Mouse (Mus musculus) lung, postnatal 0 days (tissue): ENCODE data around the gene Prrc2a. TPM values are rescaled to one million over a fixed set of nuclear protein-coding genes. Genes with fewer than 3 reads are reported as not detected.

ENCODE experiments used
- ATAC-seq: fragments of 200-750 bp; cut with Nextera tagmentation; 2 replicates; pipeline ENCODE4 v1.8.0; 2017; ENCODE audit warnings: moderate library complexity
- DNase-seq: peaks from one replicate; pipeline ENCODE4 v3.0.0-alpha.2; 2016; ENCODE audit warnings: low spot score
- H3K27ac ChIP-seq: fragments of 300-500 bp; sonication (generic); 2 replicates; pipeline ENCODE4 v1.5.1; 2014; ENCODE audit warnings: antibody characterized with exemption, mild to moderate bottlenecking, low read length, mixed read lengths
- H3K27me3 ChIP-seq: fragments of 300-500 bp; sonication (generic); replicated peaks from 2 replicates; pipeline ENCODE4 v1.6.1; 2014; ENCODE audit warnings: low read length, mixed read lengths; ENCODE audit not compliant: insufficient read depth
- H3K36me3 ChIP-seq: fragments of 300-500 bp; sonication (generic); 2 replicates; pipeline ENCODE4 v1.6.1; 2014; ENCODE audit warnings: low read length, mixed read lengths; ENCODE audit not compliant: insufficient read depth
- H3K4me1 ChIP-seq: fragments of 300-500 bp; sonication (generic); 2 replicates; pipeline ENCODE4 v1.6.1; 2014; ENCODE audit warnings: antibody characterized with exemption, low read depth, low read length, mixed read lengths; ENCODE audit not compliant: insufficient read depth
- H3K4me2 ChIP-seq: fragments of 300-500 bp; sonication (generic); replicated peaks from 2 replicates; pipeline ENCODE4 v1.6.1; 2014; ENCODE audit warnings: low read depth, mild to moderate bottlenecking, low read length, moderate library complexity, mixed read lengths
- H3K4me3 ChIP-seq: fragments of 300-500 bp; sonication (generic); 2 replicates; pipeline ENCODE4 v1.5.1; 2014; ENCODE audit warnings: low read depth, low read length
- H3K9ac ChIP-seq: fragments of 300-500 bp; sonication (generic); replicated peaks from 2 replicates; pipeline ENCODE4 v1.6.1; 2014; ENCODE audit warnings: low read depth, mild to moderate bottlenecking
- H3K9me3 ChIP-seq: fragments of 300-500 bp; sonication (generic); 2 replicates; pipeline ENCODE4 v1.6.1; 2016; ENCODE audit warnings: low read length, mixed read lengths
- CTCF ChIP-seq: IDR thresholded peaks from 2 replicates; pipeline ENCODE4 v1.5.1; 2016; ENCODE audit warnings: antibody characterized with exemption, mild to moderate bottlenecking
- EP300 ChIP-seq: IDR thresholded peaks from 2 replicates; pipeline ENCODE4 v1.6.1; 2016; ENCODE audit warnings: antibody characterized with exemption, mild to moderate bottlenecking, control low read depth
- WGBS: fragments of 180-500 bp; shearing (Covaris S2); extraction: QIAGEN DNeasy Blood & Tissue Kit; methylation state at CpG from one replicate; pipeline ENCODE4 v1.1.7; 2014; 5-methylcytosine and 5-hydroxymethylcytosine counted together
- polyA plus RNA-seq: library from polyadenylated mRNA; unstranded; fragments of >200 nt; fragmentation: Nextera tagmentation; extraction: Ambion mirVana; gene quantifications from 2 replicates; pipeline ENCODE4 v1.2.1, GENCODE M21; 2015

Gene Prrc2a
- polyA plus RNA-seq, 1 experiment from 2014 or later = 74.1 TPM

DNA sequence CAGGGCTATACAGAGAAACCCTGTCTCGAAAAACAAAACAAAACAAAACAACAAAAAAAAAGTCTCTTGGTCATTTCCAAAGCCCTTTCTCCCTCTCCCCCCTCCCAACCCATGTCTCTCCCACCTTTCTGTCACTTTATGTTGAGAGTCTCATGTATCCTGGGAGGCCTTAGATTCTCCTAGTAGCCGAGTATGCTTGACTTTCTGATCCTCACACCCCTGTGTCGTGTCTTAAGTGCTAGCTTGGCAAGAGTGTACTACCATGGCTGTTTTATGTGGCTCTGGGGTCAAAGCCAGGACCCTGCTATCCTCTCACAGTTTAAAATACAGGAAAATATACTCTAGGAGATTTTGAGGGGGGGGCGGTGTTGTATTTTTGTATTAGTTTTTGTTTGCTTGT is 22.6 kb upstream of the Prrc2a start:
- no peak overlapping the region for H3K27ac ChIP-seq
- no peak overlapping the region for H3K9ac ChIP-seq
- no peaks in the 10 kb centered on the region for H3K27me3 ChIP-seq
- no peak overlapping the region for H3K4me3 ChIP-seq
- ATAC-seq = no peak
- TF ChIP-seq CTCF = no peak
- TF ChIP-seq EP300 = no peak
- DNase-seq = no peak
- no peaks in the 10 kb centered on the region for H3K36me3 ChIP-seq
- no peak overlapping the region for H3K4me2 ChIP-seq
- H3K9me3 ChIP-seq = no peaks in the 10 kb centered on the region
- 55% methylated on average over 4 of the region's 4 CpGs for WGBS
- no peaks in the 10 kb centered on the region for H3K4me1 ChIP-seq

DNA sequence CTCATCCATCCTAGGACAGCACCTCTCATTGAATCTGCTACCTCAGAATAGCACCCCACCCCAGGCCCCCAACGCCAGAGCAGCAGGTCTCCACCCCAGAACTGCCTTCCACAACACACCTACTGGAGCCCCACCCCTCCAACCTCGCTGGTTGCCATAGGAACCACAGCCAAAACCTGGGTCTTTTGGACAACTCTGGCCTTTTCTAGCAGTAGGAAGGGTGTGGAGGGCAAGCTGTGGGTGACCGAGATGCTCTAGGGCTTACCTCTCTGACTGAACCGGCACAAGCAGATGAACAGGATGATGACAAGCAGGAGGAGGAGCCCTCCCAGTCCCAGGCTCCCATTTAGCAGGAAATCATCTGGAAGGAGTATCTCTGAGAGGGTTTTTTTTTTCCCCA is 22.0 kb upstream of the Prrc2a start:
- Histone ChIP-seq H3K4me3 (peak overlapping the region; percentile 49), H3K4me2 (peak overlapping the region; percentile 54), H3K9me3 (no peaks in the 10 kb centered on the region), H3K36me3 (no peaks in the 10 kb centered on the region), H3K27me3 (no peaks in the 10 kb centered on the region), H3K9ac (no peak overlapping the region), H3K4me1 (no peaks in the 10 kb centered on the region), H3K27ac (peak overlapping the region; percentile 71)
- TF ChIP-seq CTCF = no peak
- TF ChIP-seq EP300 = no peak
- ATAC-seq (peak; percentile 37; the same call in 1 of the 2 replicates), DNase-seq (peak; percentile 53)
- WGBS = 3% methylated on average over 4 of the region's 4 CpGs

DNA sequence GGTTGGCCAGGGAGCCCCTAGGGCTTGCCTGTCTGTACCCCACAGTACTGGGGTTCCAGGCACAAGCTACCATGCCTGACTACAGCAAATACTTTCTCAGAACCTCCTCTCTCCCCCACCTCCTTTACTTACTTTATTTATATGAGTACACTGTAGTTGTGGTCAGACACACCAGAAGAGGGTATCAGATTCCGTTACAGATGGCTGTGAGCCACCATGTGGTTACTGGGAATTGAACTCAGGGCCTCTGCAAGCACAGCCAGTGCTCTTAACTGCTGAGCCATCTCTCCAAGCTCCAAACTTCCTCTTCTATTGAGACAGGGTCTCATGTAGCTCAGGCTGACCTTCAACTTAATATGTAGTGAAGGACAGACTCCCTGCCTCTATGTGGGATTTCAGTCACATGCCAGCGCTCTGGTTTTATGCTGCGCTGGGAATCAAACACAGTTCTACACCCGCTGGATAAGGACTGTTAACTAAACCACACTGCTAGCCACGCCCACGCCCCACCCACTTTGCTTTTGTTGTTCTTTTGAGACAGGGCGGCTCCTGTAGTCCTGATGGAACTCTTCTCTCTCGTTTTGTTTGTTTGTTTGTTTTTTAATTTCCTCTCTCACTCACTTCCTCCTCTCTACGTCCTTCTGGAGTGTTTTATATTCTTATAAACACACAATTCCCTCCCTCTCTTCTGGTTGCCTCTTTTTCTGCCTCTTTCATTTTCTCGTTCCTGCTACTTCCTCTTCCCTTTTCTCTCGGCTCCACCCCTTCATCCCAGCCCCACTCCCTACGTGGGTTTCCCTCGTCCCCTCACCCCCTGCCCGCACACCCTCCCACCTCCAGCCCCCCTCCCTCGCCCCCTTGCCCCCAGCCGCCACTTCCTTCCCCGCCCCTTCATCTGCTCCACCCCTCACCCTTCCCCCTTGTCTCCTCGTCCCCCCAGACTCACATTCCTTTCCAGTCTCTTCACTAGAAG is 21.2 kb upstream of the Prrc2a start:
- ATAC-seq = peak; percentile 72
- H3K4me2 ChIP-seq = peak overlapping the region; percentile 54
- peak overlapping the region; percentile 16; the same call in 1 of the 2 replicates for H3K9ac ChIP-seq
- H3K36me3 ChIP-seq = no peaks in the 10 kb centered on the region
- H3K27me3 ChIP-seq = no peaks in the 10 kb centered on the region
- H3K4me1 ChIP-seq = no peaks in the 10 kb centered on the region
- 1% methylated on average over 18 of the region's 18 CpGs for WGBS
- DNase-seq = peak; percentile 78
- no peaks in the 10 kb centered on the region for H3K9me3 ChIP-seq
- TF ChIP-seq EP300 (peak; percentile 11; the same call in 1 of the 2 replicates), CTCF (no peak)
- peak overlapping the region; percentile 71 for H3K27ac ChIP-seq
- peak overlapping the region; percentile 49 for H3K4me3 ChIP-seq

DNA sequence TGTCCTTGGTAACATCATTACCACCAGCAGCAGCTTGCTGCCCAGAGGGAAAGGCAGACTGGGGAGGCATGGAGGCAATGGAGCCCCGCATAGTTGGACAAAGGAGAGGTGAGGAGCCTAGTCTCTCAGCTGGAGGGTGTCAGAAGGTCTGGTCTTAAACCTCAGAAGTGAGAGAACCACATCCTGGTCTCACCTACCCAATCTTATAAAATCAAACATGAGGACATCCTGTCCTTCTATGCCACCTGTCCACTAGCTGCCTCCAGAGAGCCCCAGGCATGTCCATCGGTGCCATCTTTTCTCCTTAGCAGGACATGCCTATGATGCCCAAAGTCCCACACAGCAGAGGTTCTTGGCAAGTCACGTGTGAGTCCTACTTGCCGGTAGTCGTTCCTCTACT is 15.4 kb upstream of the Prrc2a start:
- WGBS = 82% methylated on average over 5 of the region's 5 CpGs
- no peak for ATAC-seq
- TF ChIP-seq EP300 (no peak), CTCF (no peak)
- no peak overlapping the region for H3K27ac ChIP-seq
- no peaks in the 10 kb centered on the region for H3K36me3 ChIP-seq
- no peak overlapping the region for H3K4me3 ChIP-seq
- H3K9ac ChIP-seq = no peak overlapping the region
- H3K4me2 ChIP-seq = no peak overlapping the region
- DNase-seq = no peak
- no peaks in the 10 kb centered on the region for H3K4me1 ChIP-seq
- H3K9me3 ChIP-seq = no peaks in the 10 kb centered on the region
- H3K27me3 ChIP-seq = no peaks in the 10 kb centered on the region

DNA sequence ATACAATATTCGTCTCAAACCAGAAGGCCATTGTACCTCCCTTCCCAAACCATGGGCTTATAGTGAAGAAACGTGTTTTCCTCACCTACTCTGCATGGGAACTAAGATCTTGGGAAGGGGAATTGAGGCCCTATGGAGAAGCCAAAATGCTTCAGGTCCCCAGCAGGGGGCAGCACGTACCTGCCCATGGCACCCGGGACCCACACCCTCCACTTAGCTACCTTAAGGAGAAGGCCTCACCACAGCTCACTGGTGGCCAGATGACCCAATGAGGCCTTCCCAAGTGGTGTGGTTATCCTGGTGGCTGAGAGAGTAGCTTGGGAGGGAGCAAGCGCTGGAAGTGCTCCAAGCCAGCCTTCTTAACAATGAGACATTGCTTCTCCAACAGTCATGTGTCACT is 13.8 kb upstream of the Prrc2a start:
- ATAC-seq (peak; percentile 92), DNase-seq (peak; percentile 91)
- Histone ChIP-seq H3K27ac (no peak overlapping the region), H3K4me3 (no peak overlapping the region), H3K36me3 (no peaks in the 10 kb centered on the region), H3K4me1 (no peaks in the 10 kb centered on the region), H3K27me3 (no peaks in the 10 kb centered on the region), H3K9me3 (no peaks in the 10 kb centered on the region), H3K4me2 (no peak overlapping the region), H3K9ac (no peak overlapping the region)
- 8% methylated on average over 5 of the region's 5 CpGs for WGBS
- TF ChIP-seq EP300 = no peak
- peak; percentile 98 for TF ChIP-seq CTCF

DNA sequence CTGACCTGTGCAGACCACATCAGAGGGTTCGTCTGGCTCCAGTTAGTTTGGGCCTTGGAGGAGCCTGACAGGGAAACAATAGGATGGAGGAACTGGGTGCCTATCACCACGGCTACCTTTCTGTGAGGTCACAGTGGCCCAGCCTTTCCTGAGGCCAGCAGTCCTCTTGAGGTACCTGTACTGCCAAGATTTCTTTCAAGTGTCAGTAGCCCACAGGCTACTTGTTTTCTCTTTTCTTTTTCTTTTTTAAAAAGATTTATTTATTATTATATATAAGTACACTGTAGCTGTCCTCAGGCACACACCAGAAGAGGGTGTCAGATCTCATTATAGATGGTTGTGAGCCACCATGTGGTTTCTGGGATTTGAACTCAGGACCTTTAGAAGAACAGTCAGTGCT is 11.3 kb upstream of the Prrc2a start, which contains the start of gene Aif1:
Aif1 (minus strand) TSS at position 101 of the 400 bp plus-strand sequence.
- 55% methylated on average over 2 of the region's 2 CpGs for WGBS

More for the DNA sequence above, 11.3 kb upstream of the Prrc2a start, which contains the start of gene Aif1:
- no peak within 1 kb of the TSS for H3K9ac ChIP-seq
- DNase-seq (no peak), ATAC-seq (no peak)
- H3K27me3 ChIP-seq = no peaks in the 10 kb centered on the region
- no peak for TF ChIP-seq CTCF
- no peak for TF ChIP-seq EP300
- no peaks in the 10 kb centered on the region for H3K36me3 ChIP-seq
- no peaks in the 10 kb centered on the region for H3K9me3 ChIP-seq
- no peak within 1 kb of the TSS for H3K27ac ChIP-seq
- H3K4me1 ChIP-seq = no peaks in the 10 kb centered on the region
- H3K4me2 ChIP-seq = no peak within 1 kb of the TSS
- H3K4me3 ChIP-seq = no peak within 1 kb of the TSS
